Mouse (Mus musculus) cerebellum, postnatal 36 days (tissue): ENCODE measurements around the gene Ntm.
A peak's percentile ranks its signal among the peaks of the same experiment; 100 is the strongest.

ENCODE experiments used
- DNase-seq, 2 experiments: peaks; one replicate each; pipeline ENCODE4 v3.0.0; 2021 to 2022; ENCODE audit warnings: mixed read lengths in 2 of 2

Ntm gene

DNA sequence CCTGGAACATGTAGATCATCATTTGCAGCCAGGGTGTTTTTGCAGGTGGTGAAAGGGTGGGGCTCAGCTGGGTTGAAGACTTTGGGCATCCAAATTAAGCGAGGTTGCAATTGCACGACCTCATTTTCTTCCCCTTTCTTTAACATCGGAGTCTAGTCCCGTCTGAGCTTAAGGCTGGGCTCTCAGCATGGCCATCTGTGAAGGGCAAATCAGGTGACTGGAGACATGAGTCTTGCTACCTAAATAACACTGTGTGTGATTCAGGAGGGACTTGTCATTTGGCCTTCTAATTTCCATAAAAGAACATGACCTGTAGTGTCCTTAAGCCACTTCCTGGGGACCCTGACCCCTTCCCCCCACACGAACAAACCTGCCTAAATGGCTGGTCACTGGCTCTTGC lies 394.4 kb downstream of the Ntm start:
- no peak for DNase-seq

DNA sequence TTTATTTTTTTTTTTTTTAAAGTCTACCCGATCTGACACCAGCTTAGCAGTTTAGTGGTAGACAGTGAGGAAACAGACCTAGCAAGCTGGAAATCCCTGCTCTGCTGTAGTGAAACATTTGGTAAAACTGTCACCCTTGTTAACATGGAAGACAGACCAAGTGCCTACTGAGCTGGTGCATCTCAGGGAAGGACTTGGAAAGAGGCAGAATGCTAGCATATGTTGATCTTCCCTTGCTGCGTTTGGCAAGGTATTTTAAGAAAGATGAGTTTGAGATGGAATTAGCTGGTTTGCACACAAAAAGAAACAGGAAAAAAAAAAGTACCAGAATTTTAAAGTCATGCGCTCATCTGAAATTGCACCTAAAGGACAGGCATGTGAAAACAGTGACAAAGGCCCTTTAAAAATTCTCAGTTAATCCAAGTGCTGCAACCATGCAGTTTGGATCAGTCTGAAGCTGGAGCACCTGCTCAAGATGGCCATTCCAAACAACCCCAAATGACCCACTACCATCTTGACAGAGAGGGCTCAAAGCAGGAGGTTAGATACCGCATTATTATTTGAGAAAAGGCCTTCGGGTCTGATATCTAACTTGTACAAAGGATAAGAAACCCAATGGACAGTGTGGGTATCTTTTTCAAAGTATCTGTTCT lies 400.4 kb downstream of the Ntm start:
- peak in 1 of 2 experiments; percentile 62 for DNase-seq

DNA sequence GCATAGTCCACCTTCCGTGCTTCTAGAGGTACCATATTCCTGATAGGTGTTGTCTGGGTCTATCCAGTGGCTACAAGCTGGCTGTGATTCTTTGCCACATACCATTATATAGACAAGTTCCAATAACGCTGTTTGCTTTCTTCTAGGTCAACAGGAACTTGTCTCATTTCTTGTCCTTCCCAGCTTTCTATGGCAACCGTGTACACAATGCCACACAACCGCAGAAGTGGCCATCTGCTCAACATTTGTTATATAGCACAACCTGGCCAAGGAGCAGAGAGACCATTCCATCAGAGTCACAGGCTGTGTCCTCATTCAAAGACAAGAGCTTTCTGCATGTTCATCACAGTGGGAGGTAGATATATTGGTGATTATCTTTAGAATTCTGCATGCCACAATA lies 404.0 kb downstream of the Ntm start:
- DNase-seq: peak; percentile 57 to 69

DNA sequence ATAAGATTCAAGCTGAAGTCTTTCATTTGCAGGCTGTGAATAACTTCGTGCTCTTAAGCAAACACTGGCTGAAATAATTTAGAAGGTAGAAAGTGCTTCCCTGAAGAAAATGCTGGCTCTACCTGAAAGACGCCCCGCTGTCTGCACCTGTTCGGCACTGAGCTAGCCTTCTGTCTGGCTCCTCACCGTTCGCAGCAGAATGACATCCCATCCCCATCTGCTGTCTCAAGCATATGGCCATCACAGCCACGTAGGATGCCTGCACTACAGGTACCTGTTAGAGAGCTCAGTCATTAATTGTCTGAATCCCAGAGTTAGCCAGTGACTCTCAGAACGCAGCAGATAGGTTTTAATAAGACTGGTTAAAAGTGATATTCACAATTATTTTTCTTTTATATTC lies 412.4 kb downstream of the Ntm start:
- DNase-seq: peak; percentile 97 to 99

DNA sequence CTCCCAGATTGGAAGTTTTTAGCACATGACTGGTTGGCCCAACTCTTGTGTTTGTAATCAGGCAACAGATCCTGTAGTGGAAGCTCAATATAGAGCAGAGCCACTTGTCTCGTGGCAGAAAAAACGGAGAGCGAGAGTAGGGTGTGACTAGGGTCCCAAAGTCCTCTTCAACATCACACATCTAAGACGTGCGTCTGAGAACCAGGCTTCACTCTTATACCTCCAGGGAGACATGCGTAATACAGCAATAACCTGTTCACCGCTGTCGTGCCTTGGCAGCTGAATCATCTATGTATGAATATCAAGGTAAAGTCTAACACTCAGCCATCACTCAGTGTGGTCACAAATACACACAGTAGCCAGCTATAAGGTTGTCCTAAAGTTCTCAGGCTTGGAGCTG lies 412.8 kb downstream of the Ntm start:
- DNase-seq: peak; percentile 42 to 73

DNA sequence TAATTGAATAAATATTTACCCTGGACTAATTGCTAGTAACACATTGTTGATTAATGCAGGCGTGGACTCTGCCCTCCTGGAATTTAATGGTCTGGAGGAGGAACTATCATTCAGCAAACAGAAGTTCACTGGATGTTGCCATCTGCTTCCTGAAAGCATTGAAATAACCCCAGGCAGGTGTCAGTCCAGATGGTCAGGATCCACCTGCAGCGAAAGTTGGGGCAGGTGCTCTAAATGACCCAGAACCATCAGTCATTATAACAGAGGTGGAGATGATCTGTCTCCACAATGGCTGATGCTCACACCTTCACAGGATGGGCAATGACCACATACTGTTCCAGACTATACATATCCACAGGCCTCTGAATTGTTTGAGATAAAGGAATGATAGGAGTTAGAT lies 426.5 kb downstream of the Ntm start:
- no peak for DNase-seq

DNA sequence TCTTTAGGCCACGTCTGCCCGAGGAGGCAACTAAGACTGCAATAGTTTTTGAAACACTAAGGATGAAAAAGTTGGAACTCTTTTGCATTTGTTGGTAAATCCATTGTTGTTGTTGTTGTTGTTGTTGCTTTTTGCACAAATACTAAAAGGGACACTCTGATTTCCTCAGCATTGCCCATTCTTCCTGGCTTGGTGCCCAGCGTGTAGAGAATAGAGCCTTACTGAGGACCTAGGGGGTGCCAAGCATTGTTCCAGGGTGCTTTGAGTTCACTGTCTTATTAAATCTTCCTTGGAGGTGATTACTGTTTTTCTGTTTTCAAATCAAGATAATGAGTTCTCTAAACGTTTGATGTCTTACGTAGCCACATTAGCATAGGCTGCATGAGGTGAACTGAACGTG lies 428.2 kb downstream of the Ntm start:
- DNase-seq: no peak

DNA sequence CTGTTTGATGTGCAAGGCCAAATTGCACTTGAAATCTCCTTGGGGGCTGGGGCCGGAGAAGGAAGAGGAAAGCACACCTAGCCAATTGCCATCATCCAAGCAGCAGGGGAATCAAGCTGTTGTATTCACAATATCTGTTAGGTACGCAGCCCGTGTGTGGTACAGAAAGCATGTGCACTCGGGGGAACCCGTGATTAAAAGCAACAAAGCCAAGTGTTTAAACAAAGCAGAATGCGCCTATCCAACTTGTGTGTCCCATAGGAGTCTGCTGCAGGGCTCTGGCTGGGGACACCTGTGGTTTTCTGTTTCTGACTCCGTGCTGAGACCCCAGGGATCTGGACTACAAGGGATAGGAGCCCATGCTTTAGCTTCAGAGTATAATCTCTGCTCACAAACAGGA lies 428.6 kb downstream of the Ntm start:
- no peak for DNase-seq

DNA sequence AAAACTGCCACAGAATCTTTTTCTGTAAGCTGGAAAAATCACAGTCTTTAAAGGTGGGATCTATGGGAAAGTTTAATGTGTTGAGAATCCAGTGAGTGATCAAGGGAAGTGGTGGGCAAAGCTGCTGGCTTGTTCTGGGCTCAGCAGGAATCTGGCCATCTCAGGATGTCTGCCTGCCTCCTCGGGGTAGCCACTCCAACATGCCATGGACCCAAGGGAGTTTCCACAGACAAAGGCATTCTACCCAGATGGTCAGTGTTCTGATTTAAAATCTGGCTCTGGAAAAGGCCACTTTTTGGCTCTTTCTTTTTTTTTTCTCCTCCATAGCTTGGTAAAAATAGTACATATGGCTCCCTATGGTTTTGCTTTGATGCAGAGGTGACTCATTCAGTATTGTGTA lies 429.4 kb downstream of the Ntm start:
- DNase-seq: peak in 1 of 2 experiments; percentile 54

DNA sequence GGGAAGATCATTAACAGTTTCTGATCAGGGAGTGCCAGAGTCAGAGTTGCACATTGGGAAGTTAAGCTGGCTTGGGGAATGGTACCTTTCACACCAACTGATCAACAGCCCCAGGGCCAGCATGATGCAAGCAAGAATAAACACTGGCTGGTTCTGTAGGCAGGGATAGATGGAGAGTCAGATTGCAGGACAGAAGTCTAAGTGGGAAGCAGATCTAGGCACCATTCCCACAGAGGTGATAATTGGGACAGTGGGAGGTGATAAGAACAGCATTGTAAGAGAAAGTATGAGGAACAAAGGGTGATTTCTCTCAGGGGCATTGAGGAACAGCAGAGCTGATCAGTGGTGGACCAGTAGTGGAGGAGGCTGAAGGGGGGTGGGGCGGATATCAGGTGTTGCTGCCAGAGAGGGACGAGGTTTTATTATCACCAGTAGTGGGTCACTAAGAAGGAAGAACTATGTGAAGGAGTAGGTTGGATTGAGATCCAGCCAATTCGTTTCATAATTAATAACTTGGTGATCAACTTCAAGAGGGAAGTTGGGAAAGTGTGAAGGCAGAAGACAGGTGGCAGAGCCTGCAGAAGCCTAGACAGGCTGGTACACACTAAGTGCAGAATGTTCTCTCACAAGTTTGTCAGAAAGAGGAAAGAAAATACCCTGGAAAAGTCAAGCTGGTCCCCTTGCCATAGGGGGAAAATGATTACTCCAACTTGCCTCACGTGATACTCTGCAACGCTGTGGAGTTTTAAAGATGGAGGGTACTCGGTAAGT lies 431.6 kb downstream of the Ntm start:
- DNase-seq: no peak

DNA sequence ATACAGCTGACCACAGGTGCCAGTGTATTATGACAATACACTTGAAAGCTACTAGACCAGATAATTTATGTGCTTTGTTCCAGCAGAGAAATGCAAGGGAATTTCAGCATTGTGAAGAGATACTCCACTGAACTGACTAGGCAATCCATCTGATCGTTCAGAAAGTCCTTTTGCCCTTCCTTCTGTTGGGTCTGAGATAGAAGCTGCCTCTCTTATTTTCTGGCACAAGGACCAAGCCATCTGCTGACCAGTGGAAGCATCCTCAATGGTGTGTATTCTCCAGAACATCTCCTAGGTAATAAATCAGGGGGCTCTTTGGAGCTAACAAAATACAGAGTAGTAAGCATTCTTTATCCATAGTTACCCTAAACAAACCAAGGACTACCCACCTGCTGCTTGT lies 438.8 kb downstream of the Ntm start:
- DNase-seq: peak; percentile 39 to 62

DNA sequence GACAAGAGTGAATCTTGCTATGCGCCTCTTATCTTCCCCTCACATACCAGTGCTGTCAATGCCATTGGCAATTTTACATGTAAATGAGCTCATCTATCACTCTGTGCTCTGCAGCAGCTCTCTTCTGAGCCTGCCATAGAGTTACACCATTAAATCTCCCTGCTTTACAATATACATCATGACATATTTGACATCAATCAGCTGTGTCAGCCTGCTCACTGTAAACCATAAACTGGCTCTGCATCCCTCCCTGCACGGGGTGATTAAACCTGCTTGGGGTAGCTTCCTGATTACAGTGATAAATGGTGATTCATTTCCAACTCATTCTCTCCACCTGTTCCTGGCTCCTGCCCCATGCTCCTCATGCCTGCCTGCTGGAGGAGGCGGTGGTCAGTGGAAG lies 439.7 kb downstream of the Ntm start:
- peak; percentile 73 to 80 for DNase-seq

DNA sequence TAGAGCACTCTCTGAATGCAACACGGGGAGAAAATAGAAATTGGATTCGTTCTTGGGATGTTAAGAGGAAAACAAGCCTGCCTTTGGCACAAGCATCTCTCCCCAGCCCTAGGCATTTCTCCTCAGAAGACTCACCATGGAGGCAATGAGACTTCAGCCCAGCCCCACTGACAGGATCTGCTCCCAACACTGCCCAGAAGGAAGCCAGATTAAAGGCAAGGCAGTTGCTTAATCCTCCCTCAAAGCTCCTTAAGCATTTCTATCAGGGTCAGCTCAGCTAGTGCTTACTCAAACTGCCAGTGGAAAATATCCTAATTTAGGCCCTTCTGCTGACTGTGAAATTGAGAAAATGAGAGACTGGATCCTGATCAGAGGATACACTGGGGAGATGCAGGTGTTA lies 443.8 kb downstream of the Ntm start:
- no peak for DNase-seq

DNA sequence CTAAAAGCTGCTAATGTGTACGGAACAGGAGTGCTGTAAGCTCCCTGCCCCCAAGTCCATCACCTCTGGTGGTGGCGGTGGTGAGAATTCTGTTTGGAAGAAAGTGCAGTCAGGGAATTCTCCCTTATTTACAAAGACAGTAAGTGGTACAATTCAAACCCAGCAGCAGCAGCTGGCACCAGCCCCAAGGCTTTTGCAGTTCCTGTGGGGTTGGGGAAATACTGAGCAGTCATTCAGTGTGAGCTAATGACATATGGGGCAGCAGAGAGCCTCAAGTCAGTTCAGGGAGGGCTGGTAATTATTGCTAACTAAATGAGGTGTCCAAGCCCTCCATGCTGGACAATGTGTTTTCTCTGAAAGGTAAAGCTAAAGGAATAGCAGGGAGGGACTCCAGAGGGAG lies 446.3 kb downstream of the Ntm start:
- peak; percentile 42 to 47 for DNase-seq

DNA sequence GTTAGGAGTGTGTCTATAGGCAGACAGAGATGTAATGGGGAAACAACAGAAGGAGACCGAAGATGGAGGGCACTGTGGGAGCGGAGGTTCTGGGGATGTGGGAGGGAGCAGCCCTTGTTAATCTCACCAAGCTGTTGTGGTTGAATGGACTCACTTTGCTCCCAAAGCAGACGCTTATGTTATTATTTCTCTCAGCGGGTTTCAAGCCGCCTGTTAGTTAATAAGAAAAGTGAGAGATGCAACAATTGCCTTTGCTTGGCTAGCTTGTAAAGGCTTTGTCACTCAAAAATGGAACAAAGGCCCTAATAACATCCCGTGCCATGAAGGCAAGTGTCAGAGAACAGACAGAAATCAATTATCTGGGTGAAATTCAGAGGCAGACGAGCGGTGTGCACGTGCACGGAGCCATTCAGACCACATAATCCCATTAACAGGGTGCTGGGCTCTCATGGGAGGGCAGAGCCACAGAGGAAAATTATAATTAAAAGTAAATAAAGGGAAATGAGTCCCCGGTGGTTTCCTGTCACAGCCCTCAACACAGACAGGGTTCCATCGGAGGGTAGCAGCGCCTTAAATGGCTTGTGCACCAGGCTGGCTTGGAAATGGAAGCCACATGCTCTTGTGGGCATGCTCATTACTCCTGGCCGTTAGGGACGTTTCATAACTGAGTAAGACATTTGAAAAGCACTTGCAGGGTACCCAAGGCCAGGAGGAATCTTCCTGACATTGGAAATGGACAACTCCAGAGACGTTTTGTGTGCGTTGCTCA lies 448.2 kb downstream of the Ntm start:
- DNase-seq: no peak

DNA sequence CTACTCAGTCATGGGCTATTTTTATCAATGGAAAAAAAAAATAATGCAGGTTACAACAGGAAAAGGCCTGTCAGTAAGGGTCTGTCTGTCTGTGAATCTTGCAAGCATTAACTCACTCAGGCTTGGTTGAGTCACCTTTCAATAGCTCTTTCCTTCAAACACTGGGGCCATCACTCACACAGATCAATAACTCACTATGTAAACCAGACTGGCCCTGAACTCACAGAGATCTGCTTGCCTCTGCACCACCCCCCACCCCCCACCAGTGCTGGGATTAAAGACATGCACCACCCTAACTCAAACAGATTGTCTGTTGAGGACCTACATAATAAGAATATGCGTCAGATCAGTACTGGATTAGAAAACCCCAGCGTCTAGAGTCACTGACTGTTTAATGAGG lies 466.9 kb downstream of the Ntm start:
- no peak for DNase-seq

DNA sequence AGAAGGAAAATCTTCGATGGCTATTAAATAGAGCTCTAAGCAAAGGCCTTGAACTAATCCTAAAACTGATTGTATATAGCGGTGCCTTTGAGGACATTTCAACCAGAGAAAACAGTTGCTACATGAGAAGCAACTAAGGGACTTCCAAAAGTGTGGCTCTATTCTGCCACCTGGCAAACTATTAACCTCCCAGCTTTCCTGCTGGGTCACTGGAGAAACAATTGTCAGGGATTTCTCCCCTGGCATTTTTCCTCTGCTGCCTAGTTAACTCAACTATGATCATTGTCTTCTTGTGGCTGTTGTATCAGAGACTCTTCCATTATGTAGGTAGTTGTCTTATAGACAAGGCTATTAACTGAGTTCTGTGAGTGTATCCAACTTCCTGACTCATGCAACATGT lies 480.7 kb downstream of the Ntm start:
- no peak for DNase-seq

DNA sequence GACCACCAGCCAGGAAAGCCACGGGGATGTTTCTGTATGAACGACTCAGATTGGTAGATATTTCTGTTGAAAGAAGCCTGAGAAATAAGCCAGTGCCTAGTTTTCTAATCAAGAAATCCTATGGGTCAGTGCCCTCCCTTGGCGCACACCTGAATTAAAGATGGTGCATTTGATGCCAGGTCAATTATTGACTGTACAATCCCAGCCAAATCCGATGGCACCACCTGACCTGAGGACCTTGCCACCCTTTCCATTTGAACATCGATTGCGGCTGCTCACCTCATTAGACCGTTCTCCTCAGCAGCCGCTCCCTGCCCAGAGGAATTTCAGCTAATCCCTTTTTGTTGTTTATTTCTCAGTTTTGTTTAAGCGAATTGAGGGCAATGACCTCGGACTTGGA lies 483.9 kb downstream of the Ntm start:
- no peak for DNase-seq

DNA sequence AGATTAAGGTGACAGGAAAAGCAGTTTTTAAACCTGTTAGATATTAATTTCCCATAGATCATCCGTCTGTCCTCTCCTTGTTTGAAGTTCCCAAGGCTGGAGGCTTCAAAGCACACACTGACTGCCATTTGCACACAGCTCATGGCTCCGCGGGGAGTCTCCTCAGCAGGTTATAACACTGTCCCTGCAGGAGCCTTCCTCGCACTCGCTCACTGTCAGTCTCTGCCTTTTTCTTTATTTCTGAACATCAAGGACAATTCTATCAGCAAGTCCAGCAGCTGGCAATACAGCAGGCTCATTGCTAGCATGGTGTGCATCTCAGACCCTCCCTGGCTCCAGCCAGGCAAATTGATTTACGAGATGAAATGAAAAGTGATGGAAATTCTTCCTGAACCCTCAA lies 485.7 kb downstream of the Ntm start:
- DNase-seq: peak; percentile 36 to 45

DNA sequence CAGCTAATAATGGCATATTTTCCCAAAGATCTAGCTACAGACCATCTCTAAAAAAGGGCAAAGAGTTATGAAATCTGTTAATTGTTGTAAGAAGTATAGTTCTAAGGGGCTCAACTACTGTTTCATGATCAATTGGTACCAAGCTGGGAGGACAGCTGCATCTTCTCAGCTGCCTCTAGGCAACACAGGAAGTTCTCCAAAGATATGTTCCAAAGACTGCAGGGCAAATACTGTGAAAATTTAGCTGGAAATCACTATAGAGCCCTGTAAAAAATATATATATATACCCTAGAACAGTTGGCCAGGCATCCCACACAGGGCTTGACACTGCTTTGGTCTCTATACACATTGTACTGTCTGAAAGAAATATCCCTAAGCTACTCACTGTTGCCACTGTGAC lies 489.5 kb downstream of the Ntm start:
- DNase-seq: no peak

DNA sequence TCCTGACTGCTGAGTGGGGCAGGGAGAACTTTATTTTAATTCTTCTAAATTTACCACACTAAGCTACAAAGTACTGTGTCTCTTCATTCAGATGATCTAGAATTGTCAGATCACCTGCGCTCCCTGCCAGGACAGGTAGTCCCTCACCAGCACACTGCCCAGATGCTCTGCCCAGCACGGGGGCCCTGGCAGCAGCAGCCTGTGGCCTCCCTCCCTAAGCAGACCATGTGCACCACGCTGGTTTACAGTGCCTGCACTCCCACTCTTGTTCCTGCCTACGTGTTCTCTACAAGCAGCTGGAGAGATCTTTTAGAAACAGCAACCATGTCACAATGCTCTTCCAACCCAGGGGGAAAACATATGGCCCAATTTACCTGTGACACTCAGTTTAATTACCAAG lies 490.7 kb downstream of the Ntm start:
- no peak for DNase-seq

DNA sequence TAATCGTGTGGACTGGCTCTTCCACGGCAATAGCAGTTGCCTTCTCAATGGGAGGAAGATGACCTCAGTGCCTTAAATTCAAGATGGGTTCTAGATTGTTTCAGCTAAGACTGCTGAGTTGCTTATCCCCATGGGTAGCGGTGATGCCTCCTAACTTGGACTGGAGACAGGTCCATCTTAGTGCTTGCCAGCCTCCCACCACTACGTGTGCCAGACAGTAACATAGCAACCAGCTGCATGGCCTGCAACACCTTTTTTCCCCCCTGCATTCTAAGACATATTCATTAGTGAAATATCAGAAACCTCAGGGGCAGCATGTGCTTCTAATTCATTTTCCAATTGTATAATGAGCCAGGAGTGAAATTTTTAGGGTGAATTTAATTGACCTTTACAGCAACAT lies 498.2 kb downstream of the Ntm start:
- DNase-seq: no peak

DNA sequence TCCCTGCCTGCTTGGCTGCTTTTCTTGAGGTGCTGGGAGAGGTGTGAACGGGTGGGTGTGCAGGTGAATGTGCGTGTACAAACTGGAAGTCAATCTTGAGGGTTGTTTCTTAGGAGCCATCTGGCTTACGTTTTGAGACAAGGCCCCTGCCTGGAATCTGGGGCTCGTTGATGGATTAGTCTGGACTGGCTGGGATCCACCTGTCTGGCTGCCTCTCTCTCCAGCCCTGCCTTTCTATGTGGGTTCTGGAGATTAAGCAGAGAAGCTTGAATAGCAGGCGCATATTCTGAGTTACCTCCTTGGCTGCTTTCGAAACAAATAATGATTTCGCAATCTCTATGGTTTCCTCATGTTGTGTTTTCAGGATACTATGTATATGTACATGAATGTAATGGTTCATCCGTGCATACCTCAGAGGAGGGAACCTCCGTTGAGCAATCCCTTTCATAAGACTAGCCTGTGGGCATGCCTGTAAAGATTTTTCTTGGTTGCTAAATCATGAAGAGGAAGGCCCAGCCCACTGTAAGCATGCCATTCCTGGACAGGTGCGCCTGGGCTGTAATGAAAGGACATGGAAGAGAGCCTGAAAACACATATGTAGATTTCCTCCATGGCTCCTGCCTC lies 499.9 kb downstream of the Ntm start:
- DNase-seq: no peak
